Mouse (Mus musculus) brain, embryonic 18.5 days (tissue): ENCODE measurements around the gene Ppl.
A peak's percentile ranks its signal among the peaks of the same experiment; 100 is the strongest.

Experiments
- DNase-seq: peaks from one replicate; pipeline ENCODE4 v3.0.0-alpha.2; 2012; ENCODE audit warnings: low read depth, low spot score

The Ppl gene

GRCm38 (mm10) chr16:5123476-5123875, 8.7 kb downstream of the Ppl start:
- DNase-seq: no peak

GRCm38 (mm10) chr16:5119845-5120244, 12.4 kb downstream of the Ppl start:
- DNase-seq: no peak

GRCm38 (mm10) chr16:5119385-5119784, 12.8 kb downstream of the Ppl start:
- no peak for DNase-seq

DNA sequence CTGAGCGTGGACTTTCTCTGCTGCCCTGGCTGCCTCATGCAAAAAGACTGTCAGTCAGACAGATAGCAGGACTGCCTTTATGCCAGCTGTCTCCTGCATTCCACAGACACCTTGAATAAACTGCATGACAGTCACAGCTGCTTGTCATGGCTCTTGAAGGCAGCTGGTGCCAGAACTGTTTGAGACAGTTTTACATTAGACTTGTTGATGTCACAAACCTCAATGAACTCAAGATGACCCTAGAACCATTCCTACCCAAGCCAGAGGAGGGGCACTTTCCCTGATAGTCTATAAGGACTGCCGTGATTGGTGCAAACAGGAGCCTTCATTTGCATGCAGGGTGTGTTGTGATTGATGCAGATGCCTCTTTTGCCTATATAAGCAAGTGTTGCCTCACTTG, 18.6 kb downstream of the Ppl start:
- no peak for DNase-seq

- DNase-seq: no peak
Measured at GRCm38 (mm10) chr16:5113002-5113550, 19.1 kb downstream of the Ppl start.

DNA sequence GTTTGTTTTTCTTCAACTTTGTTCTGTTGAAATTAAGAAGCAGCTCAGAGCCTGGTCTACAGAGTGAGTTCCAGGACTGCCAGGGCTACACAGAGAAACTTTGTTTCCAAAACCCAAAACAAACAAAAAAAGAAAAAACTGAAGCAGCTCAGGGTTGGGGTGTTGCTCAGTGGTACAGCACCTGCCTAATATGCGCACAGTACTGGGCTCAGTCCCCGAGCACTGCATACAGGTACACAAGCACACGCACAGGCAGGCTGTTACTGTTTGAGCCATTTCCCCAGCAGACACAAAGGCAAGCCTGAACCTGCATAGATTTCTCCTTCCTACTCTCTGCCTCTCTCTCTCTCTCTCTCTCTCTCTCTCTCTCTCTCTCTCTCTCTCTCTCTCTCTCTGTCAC, 21.2 kb downstream of the Ppl start:
- no peak for DNase-seq

DNA sequence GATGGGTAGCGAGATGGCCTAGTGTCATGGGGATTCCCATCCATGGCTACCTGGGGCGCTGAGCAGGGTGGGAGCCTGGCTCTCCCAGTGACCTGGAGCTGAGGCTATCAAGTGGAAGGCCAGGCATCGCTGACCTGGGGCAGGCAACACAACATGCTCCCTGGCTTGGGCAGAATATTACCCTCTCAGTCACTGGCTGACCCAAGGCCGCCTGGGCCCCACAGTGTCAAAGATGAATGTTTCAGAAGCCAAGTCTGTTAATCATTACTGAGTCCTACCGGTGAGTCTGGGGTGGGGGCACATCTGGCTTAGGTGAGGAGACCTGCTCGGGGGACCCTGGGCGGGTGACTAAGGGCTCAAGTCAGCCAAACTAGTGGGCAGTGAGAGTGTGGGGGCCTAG, 22.3 kb downstream of the Ppl start:
- no peak for DNase-seq

- no peak for DNase-seq
Measured at GRCm38 (mm10) chr16:5101000-5101399, 31.2 kb downstream of the Ppl start.

DNA sequence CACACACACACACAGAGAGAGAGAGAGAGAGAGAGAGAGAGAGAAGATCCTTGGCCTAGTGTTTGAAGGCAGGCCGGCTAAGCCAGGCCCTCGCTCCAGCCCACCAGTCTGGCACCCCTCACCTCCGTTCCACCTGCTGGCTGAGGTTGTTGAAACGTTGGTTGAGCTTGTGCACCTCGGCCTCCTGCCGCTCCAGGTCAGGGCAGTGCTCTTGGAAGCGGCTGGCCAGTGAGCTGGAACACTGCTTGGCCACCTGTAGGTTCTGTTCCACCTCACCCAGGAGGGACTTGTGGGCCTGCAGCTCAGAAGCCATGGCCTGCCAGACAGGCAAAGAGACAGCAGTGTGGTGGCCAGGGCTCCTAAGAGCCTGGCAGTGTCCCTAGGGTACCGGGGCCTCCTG, 35.7 kb downstream of the Ppl start:
- DNase-seq: no peak

GRCm38 (mm10) chr16:5093285-5093684, 38.9 kb downstream of the Ppl start:
- no peak for DNase-seq

- DNase-seq: no peak
Measured at GRCm38 (mm10) chr16:5089021-5089420, 43.2 kb downstream of the Ppl start.

- no peak for DNase-seq
Measured at GRCm38 (mm10) chr16:5086179-5086578, 46.0 kb downstream of the Ppl start.

DNA sequence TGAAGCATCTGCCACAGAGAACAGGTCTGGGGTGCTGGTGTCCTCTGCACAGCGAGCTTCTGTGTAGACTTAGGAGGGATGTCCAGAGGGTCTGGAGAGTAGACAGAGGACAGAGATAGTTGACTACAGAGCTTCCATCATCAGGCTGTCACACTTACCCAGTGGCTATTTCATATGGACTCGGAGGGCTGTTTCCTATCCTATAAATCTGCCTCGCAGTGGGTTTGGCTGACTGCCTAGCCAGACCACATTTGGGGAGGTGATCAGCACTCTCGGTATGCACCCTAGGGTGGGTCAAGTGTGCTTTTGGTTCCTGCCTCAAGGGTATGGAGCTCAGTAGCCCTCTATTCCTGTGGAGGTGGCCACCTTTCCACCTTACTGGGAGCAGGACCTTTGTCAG, 47.0 kb downstream of the Ppl start:
- DNase-seq: no peak

- no peak for DNase-seq
Measured at GRCm38 (mm10) chr16:5074341-5074740, 57.9 kb downstream of the Ppl start.

DNA sequence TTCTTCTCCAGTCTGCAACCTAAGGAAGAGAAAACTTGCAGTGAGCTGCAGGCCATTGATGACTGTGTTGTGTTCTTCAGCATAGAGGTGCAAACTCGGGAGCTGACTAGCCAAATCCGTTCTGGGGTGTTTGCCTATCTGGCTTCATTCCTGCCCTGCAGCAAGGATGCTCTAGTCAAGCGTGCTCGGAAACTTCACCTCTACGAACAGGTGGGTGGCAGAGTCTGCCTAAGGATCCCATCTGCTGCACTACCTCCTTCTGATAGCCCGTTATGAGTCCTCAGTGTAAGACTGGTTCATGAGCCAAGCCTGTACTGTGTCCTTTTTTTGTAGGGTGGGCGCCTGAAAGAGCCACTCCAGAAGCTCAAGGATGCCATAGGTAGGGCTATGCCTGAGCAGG, 60.2 kb downstream of the Ppl start:
- no peak for DNase-seq

DNA sequence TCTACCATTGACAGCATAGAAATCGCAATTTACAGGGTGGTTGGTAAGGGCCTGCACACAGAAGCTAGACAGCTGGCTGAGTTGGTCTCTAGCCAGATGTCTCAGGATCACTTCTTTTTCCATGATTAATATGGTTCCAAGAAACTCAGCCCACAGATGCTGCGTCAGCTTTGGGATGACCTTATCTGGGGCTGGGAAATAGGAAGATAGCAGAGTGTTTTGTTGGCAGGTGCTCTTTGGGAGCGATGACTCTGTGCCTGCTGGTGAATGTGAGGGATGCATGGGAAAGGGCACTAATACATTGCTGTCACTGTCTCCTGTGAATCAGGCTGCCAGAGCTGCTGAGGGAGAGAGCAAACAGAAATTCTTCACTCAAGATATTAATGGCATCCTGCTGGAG, 61.9 kb downstream of the Ppl start:
- DNase-seq: no peak

- DNase-seq: no peak
Measured at GRCm38 (mm10) chr16:5063472-5063871, 68.7 kb downstream of the Ppl start.

DNA sequence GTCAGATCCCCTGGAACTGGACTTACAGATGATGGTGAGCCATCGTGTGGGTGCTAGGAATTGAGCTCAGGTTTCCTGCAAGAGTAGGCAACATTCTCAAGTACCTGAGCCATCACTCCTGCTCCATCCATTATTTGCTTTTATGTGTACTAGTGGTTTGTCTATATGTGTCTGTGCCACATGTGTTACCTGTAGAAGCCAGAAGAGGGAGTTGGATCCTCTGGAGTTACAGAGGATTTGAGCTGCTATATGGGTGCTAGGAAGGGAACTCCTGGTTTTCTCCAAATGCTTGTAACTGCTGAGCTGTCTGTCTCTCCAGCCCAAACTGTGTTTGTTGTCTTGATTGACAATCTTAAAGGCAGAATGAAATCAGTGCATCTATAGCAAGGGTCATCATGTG, 74.1 kb downstream of the Ppl start:
- DNase-seq: no peak

DNA sequence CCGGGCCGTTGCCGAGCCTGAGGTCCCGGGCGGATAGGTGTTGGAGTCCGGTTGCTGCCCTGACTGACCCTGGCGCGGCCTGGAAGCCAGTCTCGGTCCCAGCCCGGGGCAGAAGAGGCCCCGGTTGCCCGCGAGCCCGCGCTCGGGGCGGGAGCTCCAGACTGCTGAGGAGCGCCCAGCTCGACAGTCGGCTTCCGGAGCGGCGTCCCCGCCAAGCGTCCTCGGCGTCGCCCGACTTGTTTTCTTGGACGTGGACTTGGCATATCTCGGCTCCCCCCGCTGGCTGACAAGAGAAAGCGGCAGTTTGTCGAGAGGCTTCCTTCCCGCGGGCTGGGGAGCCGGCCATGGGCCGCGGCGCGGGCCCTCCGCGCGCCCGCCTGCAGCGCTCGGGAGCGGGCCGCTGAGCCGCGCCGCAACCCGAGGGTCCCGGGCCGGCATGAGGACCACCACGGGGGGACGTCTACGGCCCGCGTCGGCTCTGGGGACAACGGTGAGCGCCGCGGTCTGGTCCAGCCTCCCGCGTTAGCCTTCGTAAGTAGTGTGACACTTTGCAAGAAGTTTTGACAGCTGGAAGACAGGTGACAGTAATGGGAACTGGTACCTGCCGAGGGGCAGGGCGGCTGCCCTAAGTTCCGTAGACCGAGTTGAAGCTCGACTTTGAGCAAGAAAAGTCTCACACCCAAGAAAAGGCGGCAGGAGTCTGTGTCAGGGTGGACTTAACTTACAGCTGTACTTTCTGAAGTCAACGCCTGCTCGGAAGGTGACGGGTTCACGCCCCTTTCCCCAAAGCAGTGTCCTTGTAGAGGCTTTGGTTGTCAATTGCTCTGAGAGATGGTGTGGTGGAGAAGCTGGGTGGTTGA, 81.7 kb downstream of the Ppl start:
- peak; percentile 43 for DNase-seq

GRCm38 (mm10) chr16:5049774-5050234, 82.4 kb downstream of the Ppl start, which contains the start of the genes Glyr1 and Ubn1:
Gene Glyr1 (minus strand): TSS chr16:5049863.
Gene Ubn1 (plus strand): TSS chr16:5050057.
- peak; percentile 98 for DNase-seq

DNA sequence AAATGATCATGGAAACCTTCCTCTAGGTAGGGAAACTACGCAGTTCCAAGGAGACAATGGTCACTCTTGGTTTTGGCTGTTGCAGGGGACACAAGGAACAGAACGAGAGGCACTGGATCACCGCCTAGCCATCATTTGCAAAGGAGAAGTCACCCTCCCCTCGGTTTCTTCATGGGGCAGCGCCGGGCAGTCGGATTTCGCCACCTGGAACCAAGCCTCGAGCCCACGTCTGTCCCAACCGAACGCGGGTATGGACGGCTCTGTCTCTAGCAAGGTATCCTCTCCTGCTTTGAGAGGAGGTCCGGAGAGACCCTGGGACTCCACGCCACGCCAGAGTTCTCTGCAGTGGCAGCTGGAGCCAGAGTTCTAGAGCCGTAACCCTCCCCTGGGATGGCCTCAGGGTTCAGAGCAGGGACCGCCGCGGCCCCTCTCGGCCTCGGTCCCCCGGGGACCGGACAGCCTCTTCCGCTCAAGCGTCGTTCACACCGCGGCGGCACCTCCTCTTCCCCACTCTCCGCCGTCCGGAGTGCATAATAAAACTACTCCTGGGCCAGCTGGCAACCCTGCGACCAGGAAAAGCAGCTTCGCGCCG, 82.9 kb downstream of the Ppl start:
- DNase-seq: no peak

GRCm38 (mm10) chr16:5045322-5045721, 86.9 kb downstream of the Ppl start:
- no peak for DNase-seq
